Mouse (Mus musculus) erythroblast, embryonic 14.5 days (primary cell): ENCODE results near the gene Fat3.

ENCODE experiments used
- GATA1 ChIP-seq: IDR thresholded peaks from 2 replicates; pipeline ENCODE4 v1.6.1; 2012; ENCODE audit warnings: low read length, inconsistent platforms, mixed read lengths
- TAL1 ChIP-seq: IDR thresholded peaks from 3 replicates; pipeline ENCODE4 v1.6.1; 2012; ENCODE audit warnings: low read length, inconsistent platforms, mixed read lengths

GRCm38 (mm10) chr9:16402815-16403214, 98.3 kb downstream of the Fat3 start:
- TF ChIP-seq GATA1, result no peak
- no peak for TF ChIP-seq TAL1
